Mouse (Mus musculus) lung, adult 2 months (tissue): ENCODE measurements around the gene Lss.

Experiments
- CTCF ChIP-seq: fragments of 200-500 bp; IDR thresholded peaks from 2 replicates; pipeline ENCODE4 v1.5.1; 2011; ENCODE audit warnings: mild to moderate bottlenecking, low read length, control low read depth; ENCODE audit not compliant: insufficient read depth
- POLR2A ChIP-seq: fragments of 200-500 bp; IDR thresholded peaks from 2 replicates; pipeline ENCODE4 v1.6.1; 2011; ENCODE audit warnings: low read depth, mild to moderate bottlenecking, control low read depth, low read length, borderline replicate concordance; ENCODE audit errors: extremely low read depth

DNA sequence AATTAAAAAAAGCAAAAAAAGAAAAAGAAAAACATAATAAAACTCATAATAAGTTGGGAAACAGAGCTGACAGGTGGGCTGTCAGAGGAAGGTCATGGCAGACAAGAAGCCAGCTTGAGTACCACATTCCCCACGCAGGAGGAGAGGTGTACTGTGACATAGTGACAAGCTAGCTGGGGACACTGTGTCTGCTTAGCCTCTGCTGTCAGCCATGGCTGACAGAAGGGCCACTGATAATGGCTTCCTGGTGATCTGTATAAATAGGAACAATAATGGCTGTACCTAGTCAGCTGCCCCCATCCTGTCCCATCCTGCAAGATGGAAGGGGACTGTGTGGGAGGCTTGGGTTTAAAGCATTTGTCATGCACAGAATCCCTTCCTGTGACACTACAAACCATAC lies 54.8 kb downstream of the Lss start:
- TF ChIP-seq CTCF (no peak), POLR2A (no peak)
